Mouse (Mus musculus): ENCODE results near the gene Gm3839.

DNA sequence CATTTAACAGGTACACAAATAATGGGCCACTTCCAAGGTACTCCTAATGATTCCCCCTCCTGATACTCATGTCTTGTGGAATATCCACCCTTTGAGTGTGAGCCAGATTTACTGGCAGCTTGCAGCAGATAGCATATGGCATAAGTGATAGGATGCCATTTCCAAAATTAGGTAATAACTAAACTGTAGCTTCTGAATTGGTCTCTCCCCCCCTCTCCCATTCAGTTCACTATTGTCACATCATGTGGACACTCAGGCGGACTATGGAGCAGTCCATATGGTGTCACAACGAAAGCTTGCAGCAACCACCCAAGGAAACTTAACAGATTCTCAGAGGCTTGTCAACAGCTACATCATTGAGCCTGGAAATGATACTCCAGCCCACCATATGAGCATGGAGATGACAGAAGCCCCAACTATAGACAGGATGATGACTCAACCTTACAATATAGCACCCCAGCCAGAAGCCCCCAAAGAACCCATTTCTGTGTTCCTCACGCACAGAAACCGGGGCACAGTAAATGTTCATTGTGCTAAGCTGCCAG, 99.3 kb downstream of the Gm3839 start:
- TF ChIP-seq CTCF (IDR thresholded peaks at IDR 0.05; ENCODE audit: control insufficient read depth, insufficient read depth, low read length): no peak
- no peak for TF ChIP-seq POLR2A (IDR thresholded peaks at IDR 0.05; ENCODE audit: borderline replicate concordance, control insufficient read depth, low read depth, low read length)
